Mouse (Mus musculus) adrenal gland (tissue): ENCODE results near the gene Nanos2.

Source experiments
- intact Hi-C: fragments of 180-260 bp; cut with DNase I; formaldehyde crosslinking; loops from one replicate; pipeline ENCODE4 v1.15.1; 2025

Gene Nanos2

DNA sequence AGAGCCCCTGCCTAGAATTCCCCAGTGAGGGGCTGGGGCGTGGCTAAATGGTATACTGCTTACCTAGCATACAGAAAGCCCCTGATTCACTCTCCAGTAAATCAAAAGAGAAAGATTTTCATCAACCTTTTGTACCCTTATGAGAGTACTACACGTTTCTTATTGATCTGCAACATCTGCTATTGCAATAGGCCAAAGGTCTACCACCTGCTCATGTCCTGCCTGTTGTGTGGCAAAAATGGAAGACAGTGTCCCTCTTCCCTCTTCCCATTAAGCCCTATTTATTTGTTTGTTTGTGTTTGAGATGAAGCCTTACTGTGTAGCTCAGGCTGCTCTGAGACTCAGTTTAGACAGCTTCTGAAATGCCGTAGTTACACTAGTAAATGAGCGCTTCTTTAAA lies 28.8 kb downstream of the Nanos2 start:
- intact Hi-C loops = no loop called here

DNA sequence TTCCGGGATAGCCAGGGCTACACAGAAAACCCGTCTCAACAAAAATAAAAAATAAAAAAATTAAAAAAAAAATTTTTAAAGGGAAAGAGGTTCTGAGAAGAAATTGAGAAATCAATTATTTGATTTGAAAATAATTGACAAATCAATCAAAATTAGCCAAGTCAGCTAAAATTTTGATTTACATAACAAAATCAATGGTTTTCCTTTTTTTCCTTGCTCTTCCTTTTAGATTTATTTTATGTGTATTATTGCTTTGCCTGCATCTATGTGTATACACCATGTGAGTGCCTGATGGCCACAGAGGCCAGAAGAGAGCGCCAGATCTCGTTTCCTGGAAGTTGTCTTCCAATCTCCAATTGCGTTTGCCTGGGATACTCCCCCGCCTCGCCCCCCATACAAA lies 30.7 kb downstream of the Nanos2 start:
- intact Hi-C loops = no loop called here

DNA sequence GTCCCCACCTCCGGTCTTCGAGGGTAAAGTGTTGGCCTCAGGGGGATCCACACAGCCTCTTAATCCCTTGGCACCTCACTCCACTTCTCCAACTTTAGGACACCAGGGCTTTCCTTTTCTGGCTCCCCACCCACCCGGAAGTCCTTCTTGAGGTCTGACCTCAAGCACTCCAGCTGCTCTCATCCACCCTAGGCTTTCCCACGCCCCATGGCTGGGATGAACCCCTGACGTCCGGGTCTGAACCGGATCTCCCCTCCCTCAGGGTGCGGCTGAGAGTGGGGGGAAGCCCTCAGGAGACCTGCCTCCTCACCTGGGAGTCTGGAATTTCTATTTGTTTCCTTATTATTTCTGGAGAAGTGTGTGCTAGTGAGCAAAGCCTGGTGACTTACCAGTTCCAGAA lies 33.8 kb downstream of the Nanos2 start:
- intact Hi-C loops = no loop called here

DNA sequence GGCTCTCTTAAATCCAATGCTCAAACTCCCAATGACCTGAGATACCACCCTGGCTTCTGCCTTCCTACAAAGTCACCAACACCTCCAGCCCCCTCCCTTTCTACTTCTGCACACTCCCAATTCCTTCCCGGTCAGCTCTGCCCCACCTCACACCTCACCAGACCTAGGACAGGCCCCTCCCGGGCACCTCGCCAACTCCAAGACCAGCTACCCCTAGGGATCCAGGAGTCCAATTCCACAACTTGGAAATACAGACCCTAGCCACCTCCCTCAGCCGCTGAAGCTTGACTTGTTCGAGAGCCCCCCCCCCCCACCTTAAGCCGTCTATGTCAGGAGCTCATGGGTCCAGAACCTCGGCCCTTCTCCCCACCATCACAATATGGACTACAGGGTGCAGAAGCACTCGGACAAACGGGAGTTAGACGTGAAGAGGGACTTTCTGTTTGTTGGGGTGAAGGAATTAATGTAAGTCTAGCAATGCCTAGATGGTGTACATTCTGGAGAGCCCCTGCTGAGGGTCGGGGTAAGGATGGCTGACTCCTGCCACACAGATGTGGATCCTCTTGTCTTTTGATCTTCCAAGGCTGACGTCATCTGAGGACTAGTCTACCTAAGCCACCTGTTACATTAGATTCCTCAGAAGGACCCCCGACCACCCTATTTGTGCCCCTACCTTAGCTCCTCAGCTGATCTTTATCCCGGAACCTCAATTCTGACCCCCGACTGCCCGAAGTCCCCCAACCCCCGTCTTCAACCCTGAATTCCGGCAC lies 35.2 kb downstream of the Nanos2 start:
- intact Hi-C loops = no loop called here

DNA sequence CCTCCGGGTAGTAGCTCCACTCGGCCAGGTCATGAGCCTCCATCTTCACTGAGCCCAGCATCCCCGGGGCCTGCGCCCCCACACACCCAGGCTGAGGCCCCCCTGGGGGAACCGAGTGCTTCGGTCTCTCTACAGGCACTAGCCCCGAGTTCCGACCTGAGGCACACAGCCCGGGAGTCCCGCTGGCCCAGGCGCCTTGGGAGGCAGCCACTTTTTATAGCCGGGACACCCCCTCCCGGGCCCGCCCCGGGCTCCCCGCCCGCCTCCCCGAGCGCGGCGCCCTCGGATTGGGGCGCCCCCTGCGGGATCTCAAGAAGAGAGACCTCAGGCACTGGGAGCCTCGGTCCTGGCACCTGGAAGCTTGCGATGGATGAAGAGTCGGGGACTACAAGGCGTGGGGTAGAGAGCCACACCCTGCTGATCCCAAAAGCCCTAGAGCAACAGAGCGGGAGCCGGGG lies 36.2 kb downstream of the Nanos2 start, which contains the start of gene Foxa3:
TSS of gene Foxa3 (minus strand) at position 182 of the 458 bp plus-strand sequence.
- intact Hi-C loops = no loop called here

DNA sequence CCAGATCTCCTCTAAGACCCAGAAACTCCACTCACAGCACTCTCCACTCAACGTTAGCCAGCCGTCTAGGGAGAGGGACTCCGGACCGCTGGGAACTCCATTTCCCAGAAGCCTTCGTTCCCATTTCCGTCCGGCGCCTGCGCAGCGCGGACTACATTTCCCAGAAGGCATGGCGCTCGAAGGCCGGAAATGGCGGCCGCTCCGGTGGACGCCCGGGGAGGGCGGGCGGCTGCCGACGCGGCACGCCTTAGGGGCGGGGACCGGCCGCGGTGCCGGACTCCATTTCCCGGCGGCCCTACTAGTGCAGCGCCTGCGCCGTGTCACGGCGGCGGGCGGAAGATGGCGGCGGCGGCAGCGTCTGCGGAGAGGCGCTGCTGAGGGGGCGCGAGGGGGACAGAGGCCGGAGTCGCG lies 36.9 kb downstream of the Nanos2 start, which contains the start of gene Sympk:
TSS of gene Sympk (plus strand) at position 282 of the 411 bp plus-strand sequence.
- intact Hi-C loops = no loop called here

DNA sequence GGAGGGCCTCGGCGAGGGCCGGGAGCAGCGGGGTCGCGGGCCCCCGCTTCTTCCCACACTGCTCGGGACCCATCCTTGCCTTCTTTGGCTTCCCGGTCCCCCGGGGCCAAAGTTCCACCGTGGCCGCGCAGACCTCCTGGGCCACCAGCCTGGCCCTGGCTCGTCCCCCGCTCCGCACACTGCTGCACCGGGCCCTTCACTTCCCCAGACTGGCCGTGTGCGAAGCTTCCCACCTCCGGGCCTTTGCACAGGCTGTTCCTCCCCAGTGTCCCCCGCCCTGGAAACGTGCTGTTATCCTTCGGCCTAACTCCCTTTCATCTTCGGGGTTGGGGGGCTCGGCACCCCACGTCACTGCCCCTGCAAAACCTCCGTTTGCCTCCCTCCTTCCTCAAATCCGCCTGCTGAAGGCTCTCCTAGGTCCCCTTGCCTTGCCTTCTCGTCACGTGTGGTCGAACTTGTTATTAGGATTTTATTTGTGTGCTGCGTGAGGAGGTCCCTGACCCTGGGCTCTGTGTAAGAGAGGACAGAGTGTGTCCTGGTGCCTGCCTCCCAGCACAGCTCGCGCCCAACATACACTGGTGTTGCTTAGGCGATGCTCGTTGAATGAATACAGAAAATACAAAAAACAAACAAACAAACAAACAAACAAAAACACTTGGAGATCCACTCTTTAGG lies 37.5 kb downstream of the Nanos2 start:
- intact Hi-C loops = no loop called here

DNA sequence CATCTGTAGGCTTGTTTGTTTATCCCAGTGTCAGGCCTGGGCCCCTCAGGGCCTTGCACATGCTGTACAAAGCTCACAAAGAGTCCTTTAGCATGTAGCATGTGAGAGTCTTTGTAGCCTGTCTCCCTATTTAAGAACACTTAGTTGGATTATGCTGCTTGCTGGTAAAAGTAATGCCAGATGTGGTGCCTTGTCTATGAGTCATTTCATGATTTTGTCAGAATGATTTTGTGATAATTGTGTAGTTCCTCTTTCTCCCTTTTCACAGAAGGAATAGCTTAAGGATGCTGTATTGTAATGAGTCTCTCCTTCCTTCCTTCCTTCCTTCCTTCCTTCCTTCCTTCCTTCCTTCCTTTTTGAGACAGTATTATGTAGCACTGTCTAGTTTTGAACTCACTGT lies 40.9 kb downstream of the Nanos2 start:
- intact Hi-C loops = no loop called here

DNA sequence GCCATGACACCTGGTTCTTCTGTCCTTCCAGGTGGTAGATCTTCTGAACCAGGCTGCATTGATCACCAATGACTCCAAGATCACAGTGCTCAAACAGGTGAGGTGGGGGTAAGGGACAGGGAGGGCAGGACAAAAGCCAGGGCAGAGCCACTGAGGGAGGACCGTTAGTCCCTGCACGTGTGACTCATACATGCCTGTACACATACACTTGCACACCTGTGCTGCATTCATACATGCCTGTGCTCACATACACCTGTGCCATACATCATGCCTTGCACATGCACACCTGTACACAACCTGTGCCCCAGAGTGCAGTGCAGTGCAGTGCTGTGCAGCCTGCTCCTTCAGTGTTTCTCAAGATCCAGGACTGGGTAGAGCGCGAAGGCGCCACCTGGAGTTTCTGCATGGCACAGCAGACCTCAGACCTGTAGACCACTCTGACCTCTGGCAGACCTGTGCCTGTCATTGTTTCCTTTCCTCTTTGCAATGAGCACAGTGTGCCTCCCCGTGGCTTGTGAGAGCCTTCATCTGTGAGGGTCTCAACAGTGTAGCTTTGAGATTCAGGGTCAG lies 42.0 kb downstream of the Nanos2 start:
- intact Hi-C loops = no loop called here

DNA sequence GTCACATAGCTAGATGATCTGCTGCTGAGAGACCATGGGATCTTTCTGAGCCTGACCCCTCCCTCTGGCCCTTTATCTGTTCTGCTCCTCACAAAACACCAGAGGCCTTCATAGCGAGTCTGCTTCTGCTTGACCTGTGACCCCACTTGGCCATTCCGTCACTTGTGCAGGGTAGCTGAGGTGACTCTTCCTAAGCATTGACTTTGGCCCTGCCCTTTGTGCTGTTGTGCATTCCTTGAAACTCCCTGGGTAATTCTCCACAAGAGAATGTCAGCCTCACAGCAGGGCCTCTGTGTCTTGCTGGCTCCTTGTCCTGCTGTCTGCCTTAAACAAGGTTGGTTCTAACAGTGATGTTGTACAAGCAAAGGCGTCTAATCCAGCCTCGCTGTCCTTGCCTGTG lies 44.4 kb downstream of the Nanos2 start:
- intact Hi-C loops = no loop called here
